Mouse (Mus musculus): ENCODE measurements at regions not wholly inside any gene's neighbourhood (a gene's known extent, or its start where the extent isn't known, plus 50 kb on each side); places are given as distances from the start of the nearest gene placed in this dataset.

GRCm38 (mm10) chr2:28287210-28287860 lies 94.5 kb downstream of the Olfm1 start:
- no peak for DNase-seq (ENCODE audit: low spot score in 2 of 2)

GRCm38 (mm10) chr2:28289339-28289738 lies 96.5 kb downstream of the Olfm1 start:
- no peak for DNase-seq (ENCODE audit: low spot score in 2 of 2)

- DNase-seq (ENCODE audit: low spot score in 2 of 2): no peak
Measured at GRCm38 (mm10) chr2:28289860-28290471, 97.2 kb downstream of the Olfm1 start.

- no peak for DNase-seq (ENCODE audit: low spot score in 2 of 2)
Measured at GRCm38 (mm10) chr2:28294509-28294908, 101.7 kb downstream of the Olfm1 start.

- DNase-seq (ENCODE audit: low spot score in 2 of 2): no peak
Measured at GRCm38 (mm10) chr2:28296183-28296582, 103.4 kb downstream of the Olfm1 start.

- DNase-seq (ENCODE audit: low spot score in 2 of 2): no peak
Measured at GRCm38 (mm10) chr2:28298738-28299137, 105.9 kb downstream of the Olfm1 start.

GRCm38 (mm10) chr2:28299346-28299745 lies 106.6 kb downstream of the Olfm1 start:
- DNase-seq (ENCODE audit: low spot score in 2 of 2): no peak

GRCm38 (mm10) chr2:28301313-28301712 lies 108.5 kb downstream of the Olfm1 start:
- no peak for DNase-seq (ENCODE audit: low spot score in 2 of 2)

- peak; percentile 56 to 64 for DNase-seq (ENCODE audit: low spot score in 2 of 2)
Measured at GRCm38 (mm10) chr2:28303936-28304335, 111.1 kb downstream of the Olfm1 start.

- peak in 1 of 2 experiments; percentile 54 for DNase-seq (ENCODE audit: low spot score in 2 of 2)
Measured at GRCm38 (mm10) chr2:28304712-28305111, 111.9 kb downstream of the Olfm1 start.

- DNase-seq (ENCODE audit: low spot score in 2 of 2): no peak
Measured at GRCm38 (mm10) chr2:28309122-28309521, 116.3 kb downstream of the Olfm1 start.

GRCm38 (mm10) chr2:28312212-28312611 lies 119.4 kb downstream of the Olfm1 start:
- DNase-seq (ENCODE audit: low spot score in 2 of 2): peak; percentile 61

GRCm38 (mm10) chr2:28325502-28325901 lies 121.1 kb upstream of the Ppp1r26 start:
- DNase-seq (ENCODE audit: low spot score in 2 of 2): no peak

- DNase-seq (ENCODE audit: low spot score in 2 of 2): no peak
Measured at GRCm38 (mm10) chr2:28326056-28326455, 120.5 kb upstream of the Ppp1r26 start.

GRCm38 (mm10) chr2:28326682-28327081 lies 119.9 kb upstream of the Ppp1r26 start:
- no peak for DNase-seq (ENCODE audit: low spot score in 2 of 2)

- no peak for DNase-seq (ENCODE audit: low spot score in 2 of 2)
Measured at GRCm38 (mm10) chr2:28329130-28329529, 117.5 kb upstream of the Ppp1r26 start.

GRCm38 (mm10) chr2:28335141-28335789 lies 111.3 kb upstream of the Ppp1r26 start:
- peak in 1 of 2 experiments; percentile 39 for DNase-seq (ENCODE audit: low spot score in 2 of 2)

- no peak for DNase-seq (ENCODE audit: low spot score in 2 of 2)
Measured at GRCm38 (mm10) chr2:28335810-28336209, 110.8 kb upstream of the Ppp1r26 start.

- no peak for DNase-seq (ENCODE audit: low spot score in 2 of 2)
Measured at GRCm38 (mm10) chr2:28336349-28337309, 110.0 kb upstream of the Ppp1r26 start.

GRCm38 (mm10) chr2:28337561-28337960 lies 109.0 kb upstream of the Ppp1r26 start:
- no peak for DNase-seq (ENCODE audit: low spot score in 2 of 2)

GRCm38 (mm10) chr2:28341304-28341703 lies 105.3 kb upstream of the Ppp1r26 start:
- DNase-seq (ENCODE audit: low spot score in 2 of 2): no peak

All from left cerebral cortex, adult 18-20 months (tissue).